Mouse (Mus musculus) lung, embryonic 16.5 days (tissue): ENCODE data around the gene Eno4. TPM values are rescaled to one million over a fixed set of nuclear protein-coding genes. Genes with fewer than 3 reads are reported as not detected.
A peak's percentile ranks its signal among the peaks of the same experiment; 100 is the strongest.
"Not testable (repeated sequence)": the region's sequence is repeated elsewhere in the genome, so short reads cannot be mapped to it uniquely, and the experiment has no call there.

Experiments used
- ATAC-seq: fragments of 200-750 bp; cut with Nextera tagmentation; 2 replicates; pipeline ENCODE4 v1.8.0; 2017; ENCODE audit warnings: low read depth, mild to moderate bottlenecking, moderate library complexity
- H3K27ac ChIP-seq: fragments of 300-500 bp; sonication (generic); 2 replicates; pipeline ENCODE4 v1.5.1; 2014; ENCODE audit warnings: mild to moderate bottlenecking, control low read depth, low read length
- H3K27me3 ChIP-seq: fragments of 300-500 bp; sonication (generic); 2 replicates; pipeline ENCODE4 v1.6.1; 2014; ENCODE audit warnings: low read depth, low read length, mixed read lengths; ENCODE audit not compliant: control insufficient read depth, insufficient read depth
- H3K36me3 ChIP-seq: fragments of 300-500 bp; sonication (generic); 2 replicates; pipeline ENCODE4 v1.6.1; 2014; ENCODE audit warnings: low read length; ENCODE audit not compliant: control insufficient read depth, insufficient read depth
- H3K4me1 ChIP-seq: fragments of 300-500 bp; sonication (generic); replicated peaks from 2 replicates; pipeline ENCODE4 v1.6.1; 2014; ENCODE audit warnings: low read length, mixed read lengths; ENCODE audit not compliant: control insufficient read depth, insufficient read depth
- H3K4me2 ChIP-seq: fragments of 300-500 bp; sonication (generic); 2 replicates; pipeline ENCODE4 v1.6.1; 2014; ENCODE audit warnings: low read depth, low read length, control low read depth
- H3K4me3 ChIP-seq: fragments of 300-500 bp; sonication (generic); 2 replicates; pipeline ENCODE4 v1.5.1; 2014; ENCODE audit warnings: mild to moderate bottlenecking, low read length, control low read depth
- H3K9ac ChIP-seq: fragments of 300-500 bp; sonication (generic); 2 replicates; pipeline ENCODE4 v1.6.1; 2014; ENCODE audit warnings: low read length, control low read depth
- H3K9me3 ChIP-seq: fragments of 300-500 bp; sonication (generic); 2 replicates; pipeline ENCODE4 v1.6.1; 2016; ENCODE audit warnings: low read length; ENCODE audit not compliant: control insufficient read depth
- WGBS: fragments of 180-500 bp; shearing (Covaris S2); extraction: QIAGEN DNeasy Blood & Tissue Kit; methylation state at CpG from one replicate; pipeline ENCODE4 v1.1.7; 2014; 5-methylcytosine and 5-hydroxymethylcytosine counted together
- polyA plus RNA-seq: library from polyadenylated mRNA; unstranded; fragments of >200 nt; fragmentation: Nextera tagmentation; extraction: Ambion mirVana; gene quantifications from 2 replicates; pipeline ENCODE4 v1.2.1, GENCODE M21; 2015

Gene Eno4
- 2.1 and 2.7 TPM in 2 replicates for polyA plus RNA-seq

DNA sequence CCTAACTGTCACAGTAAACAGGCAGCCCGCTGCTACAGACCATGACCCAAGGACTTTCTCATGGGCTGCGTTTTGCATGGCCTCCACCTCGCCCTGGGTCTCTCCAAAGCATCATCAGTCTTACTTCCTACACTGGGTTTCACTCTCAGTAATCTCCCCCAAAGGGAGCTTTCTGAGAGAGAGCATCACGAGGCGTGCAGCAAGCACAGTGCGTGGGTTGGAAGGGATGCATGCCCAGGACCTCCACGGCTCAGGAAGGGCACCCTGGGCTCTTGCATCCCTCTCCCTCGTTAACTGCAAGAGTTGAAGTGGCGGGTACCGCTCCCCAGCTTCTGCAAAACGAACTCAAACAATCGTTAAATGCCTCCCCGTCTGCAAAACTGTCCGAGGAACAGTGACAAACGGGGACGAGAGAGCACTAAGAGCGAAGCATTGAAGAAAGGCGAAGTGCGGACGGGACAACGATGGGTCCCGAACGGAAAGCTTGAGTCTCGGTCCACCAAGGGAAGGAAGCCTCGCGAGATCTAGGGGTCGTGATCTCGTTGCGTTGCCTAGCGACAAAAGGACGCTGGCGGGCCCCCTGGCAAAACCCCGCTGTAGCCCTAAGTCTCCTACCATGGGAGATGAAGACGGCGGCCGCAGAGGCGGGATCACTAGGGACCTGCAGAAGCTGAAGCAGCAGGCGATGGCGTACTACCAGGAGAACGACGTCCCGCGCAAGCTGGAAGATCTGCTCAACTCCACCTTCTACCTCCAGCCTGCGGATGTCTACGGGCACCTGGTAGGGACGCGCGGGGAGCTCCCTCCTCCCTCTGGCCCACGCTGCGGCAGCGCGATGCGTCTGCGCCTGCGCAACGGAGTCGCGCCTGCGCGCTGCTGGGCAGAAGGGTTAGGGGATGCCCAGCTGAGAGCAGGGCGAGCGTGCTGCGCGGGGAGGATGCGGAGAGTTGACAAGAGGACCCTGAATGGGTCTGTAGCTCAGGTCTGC is at the start of gene Eno4, which contains the start of gene Hspa12a:
Gene Eno4 (plus strand): TSS at position 585 of the 988 bp plus-strand sequence.
Gene Hspa12a (minus strand): TSS at position 814 of the 988 bp plus-strand sequence.
- H3K4me2 ChIP-seq, result peak within 1 kb of the TSS; percentile 90
- H3K4me3 ChIP-seq, result peak within 1 kb of the TSS; percentile 75
- no peaks in the 10 kb centered on the region for H3K27me3 ChIP-seq
- peak; percentile 98 for ATAC-seq
- H3K27ac ChIP-seq, result peak within 1 kb of the TSS; percentile 65
- no peaks in the 10 kb centered on the region for H3K9me3 ChIP-seq
- peaks cover 9% of the 10 kb centered on the region for H3K4me1 ChIP-seq
- H3K36me3 ChIP-seq, result no peaks in the 10 kb centered on the region
- H3K9ac ChIP-seq, result peak within 1 kb of the TSS; percentile 85
- under 1% methylated on average over 65 of the region's 65 CpGs for WGBS

DNA sequence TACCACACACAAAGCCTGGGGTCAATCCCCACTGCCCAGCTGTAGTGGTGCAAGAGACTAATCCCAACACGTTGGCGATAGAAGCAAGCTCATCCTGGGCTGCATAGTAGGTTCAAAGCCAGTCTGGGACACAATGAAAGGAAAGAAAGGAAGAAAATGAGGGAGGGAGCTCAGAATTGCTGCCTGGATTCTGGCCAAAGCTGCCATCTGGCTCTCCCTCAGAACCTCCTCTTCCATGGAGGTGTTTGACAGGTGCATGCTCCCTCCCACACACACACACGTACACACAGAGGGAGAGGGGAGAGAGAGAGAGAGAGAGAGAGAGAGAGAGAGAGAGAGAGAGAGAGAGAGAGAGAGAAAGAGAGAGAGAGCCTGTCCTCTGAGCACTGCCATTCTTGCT is 47.0 kb upstream of the Eno4 start:
- ATAC-seq, result no peak
- H3K9me3 ChIP-seq, result no peaks in the 10 kb centered on the region
- 85% methylated on average over 2 of the region's 3 CpGs for WGBS
- no peak overlapping the region for H3K27ac ChIP-seq
- no peak overlapping the region for H3K4me2 ChIP-seq
- no peak overlapping the region for H3K9ac ChIP-seq
- no peaks in the 10 kb centered on the region for H3K4me1 ChIP-seq
- no peaks in the 10 kb centered on the region for H3K36me3 ChIP-seq
- H3K4me3 ChIP-seq, result no peak overlapping the region
- H3K27me3 ChIP-seq, result no peaks in the 10 kb centered on the region

DNA sequence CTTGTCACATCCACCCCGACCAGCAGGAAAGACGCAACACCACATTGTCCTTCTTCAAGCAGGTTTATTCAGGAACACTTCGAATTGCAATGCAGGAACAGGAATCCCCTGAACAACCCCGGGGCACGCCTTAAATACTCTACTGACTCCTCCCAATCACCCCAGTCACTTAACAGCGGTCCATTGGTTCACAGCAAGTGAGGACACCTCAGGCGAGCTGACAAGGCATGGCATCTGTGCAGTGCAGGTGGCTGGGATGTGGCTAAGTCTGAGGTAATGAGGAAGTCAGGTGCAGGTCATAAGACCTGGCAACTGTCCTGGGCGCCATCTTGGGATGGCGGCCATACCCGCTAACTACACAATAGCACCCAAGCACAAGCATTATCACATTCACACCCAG is 42.8 kb upstream of the Eno4 start:
- not testable (repeated sequence) for H3K9me3 ChIP-seq, H3K27ac ChIP-seq, ATAC-seq, H3K36me3 ChIP-seq, H3K4me2 ChIP-seq, H3K27me3 ChIP-seq, H3K4me3 ChIP-seq, H3K9ac ChIP-seq, H3K4me1 ChIP-seq
- WGBS, result 86% methylated on average over 10 of the region's 10 CpGs

DNA sequence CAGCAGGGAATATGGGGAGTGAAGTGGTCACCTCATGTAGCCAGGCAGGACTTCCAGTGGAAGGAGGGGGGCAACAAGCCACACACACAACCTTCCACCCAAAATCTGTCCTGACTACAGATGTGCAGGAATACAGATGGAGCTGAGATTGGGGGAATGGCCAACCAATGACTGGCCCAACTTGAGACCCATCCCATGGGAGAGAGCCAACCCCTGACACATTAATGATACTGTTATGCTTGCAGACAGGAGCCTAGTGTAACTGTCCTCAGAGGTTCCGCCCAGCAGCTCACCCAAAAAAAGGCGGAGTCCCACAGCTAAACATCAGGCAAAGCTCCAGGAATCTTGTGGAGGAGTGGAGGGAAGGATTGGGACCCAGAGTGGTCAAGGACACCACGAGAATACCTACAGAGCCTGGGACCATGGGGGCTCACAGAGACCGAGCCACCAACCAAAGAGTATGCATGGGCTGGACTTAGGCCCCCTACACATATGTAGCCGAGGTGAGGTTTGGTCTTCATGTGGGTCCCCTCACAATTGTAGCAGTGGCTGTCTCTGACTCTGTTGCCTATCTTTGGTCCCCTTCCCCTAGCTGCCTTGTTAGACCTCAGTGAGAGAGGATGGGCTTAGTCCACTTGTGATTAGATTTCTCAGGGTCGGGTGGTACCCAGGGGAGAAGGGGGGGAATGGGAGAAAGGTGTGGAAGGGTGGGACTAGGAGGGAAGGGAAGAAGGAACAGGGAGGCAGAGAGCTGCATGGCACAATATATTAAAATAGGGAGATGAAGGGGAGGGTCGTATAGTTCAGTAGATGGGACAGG is 39.9 kb upstream of the Eno4 start:
- Histone ChIP-seq H3K27me3 (no peaks in the 10 kb centered on the region), H3K4me2 (peak overlapping the region; percentile 56), H3K36me3 (no peaks in the 10 kb centered on the region), H3K4me3 (peak overlapping the region; percentile 31), H3K4me1 (peaks cover 8% of the 10 kb centered on the region), H3K27ac (peak overlapping the region; percentile 31), H3K9me3 (no peaks in the 10 kb centered on the region), H3K9ac (no peak overlapping the region)
- peak; percentile 49; the same call in 1 of the 2 replicates for ATAC-seq
- 58% methylated on average over 7 of the region's 7 CpGs for WGBS

DNA sequence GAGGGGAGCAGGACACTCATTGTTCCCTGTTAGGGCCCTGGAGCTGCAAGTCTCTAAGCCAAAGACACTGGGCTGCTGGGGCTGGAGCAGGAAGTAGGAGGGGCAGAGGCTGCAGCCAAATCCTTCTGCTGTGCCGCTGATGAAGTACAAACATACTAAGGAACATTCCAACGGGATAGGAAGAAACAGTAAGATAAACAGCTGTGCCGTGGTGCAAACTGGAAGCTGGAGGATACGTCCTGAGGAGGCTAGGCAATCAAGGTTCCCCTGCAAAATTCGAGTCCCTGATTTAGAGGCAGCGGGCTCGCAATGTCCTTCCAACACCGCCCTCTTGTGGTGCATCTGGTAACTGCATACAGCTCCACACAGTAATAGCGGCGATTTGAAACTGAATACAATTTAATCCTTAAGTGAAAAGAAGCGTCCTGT is 39.3 kb upstream of the Eno4 start:
- H3K4me2 ChIP-seq, result peak overlapping the region; percentile 56
- H3K9ac ChIP-seq, result no peak overlapping the region
- peak overlapping the region; percentile 31 for H3K4me3 ChIP-seq
- H3K36me3 ChIP-seq, result no peaks in the 10 kb centered on the region
- no peaks in the 10 kb centered on the region for H3K27me3 ChIP-seq
- 0% methylated on average over 11 of the region's 11 CpGs for WGBS
- peaks cover 8% of the 10 kb centered on the region for H3K4me1 ChIP-seq
- H3K27ac ChIP-seq, result peak overlapping the region; percentile 31
- ATAC-seq, result peak; percentile 95
- H3K9me3 ChIP-seq, result no peaks in the 10 kb centered on the region

- no peaks in the 10 kb centered on the region for H3K36me3 ChIP-seq
- ATAC-seq, result no peak
- H3K27me3 ChIP-seq, result no peaks in the 10 kb centered on the region
- H3K4me2 ChIP-seq, result no peak overlapping the region
- H3K4me3 ChIP-seq, result no peak overlapping the region
- 46% methylated on average over 9 of the region's 9 CpGs for WGBS
- no peak overlapping the region for H3K27ac ChIP-seq
- H3K9ac ChIP-seq, result no peak overlapping the region
- H3K4me1 ChIP-seq, result peaks cover 16% of the 10 kb centered on the region
- no peaks in the 10 kb centered on the region for H3K9me3 ChIP-seq
Measured at GRCm38 (mm10) chr19:58906685-58907084, 36.5 kb upstream of the Eno4 start.

DNA sequence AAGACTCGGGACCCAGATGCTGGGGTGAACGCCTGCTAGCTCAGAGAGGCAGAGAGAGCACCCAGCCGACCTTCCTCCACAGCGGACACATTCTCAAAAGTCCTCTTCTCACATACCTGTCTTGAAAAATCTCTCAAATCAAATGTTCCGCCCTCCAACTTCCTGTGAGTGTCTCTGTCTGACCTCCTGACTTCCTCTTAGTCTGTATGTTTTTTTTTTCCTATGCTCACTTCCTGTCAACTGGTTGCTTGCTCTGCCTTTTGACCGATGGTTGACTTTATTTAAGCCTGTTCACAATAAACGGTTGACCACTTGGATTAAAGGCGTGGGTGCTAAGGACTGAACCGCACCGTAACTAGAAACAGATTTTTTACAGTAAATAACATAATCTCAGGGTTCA is 35.2 kb upstream of the Eno4 start:
- Histone ChIP-seq H3K4me3 (no peak overlapping the region), H3K4me1 (peaks cover 17% of the 10 kb centered on the region), H3K27ac (no peak overlapping the region), H3K9me3 (no peaks in the 10 kb centered on the region), H3K9ac (no peak overlapping the region), H3K4me2 (no peak overlapping the region), H3K27me3 (no peaks in the 10 kb centered on the region), H3K36me3 (no peaks in the 10 kb centered on the region)
- ATAC-seq, result no peak
- 49% methylated on average over 10 of the region's 10 CpGs for WGBS

DNA sequence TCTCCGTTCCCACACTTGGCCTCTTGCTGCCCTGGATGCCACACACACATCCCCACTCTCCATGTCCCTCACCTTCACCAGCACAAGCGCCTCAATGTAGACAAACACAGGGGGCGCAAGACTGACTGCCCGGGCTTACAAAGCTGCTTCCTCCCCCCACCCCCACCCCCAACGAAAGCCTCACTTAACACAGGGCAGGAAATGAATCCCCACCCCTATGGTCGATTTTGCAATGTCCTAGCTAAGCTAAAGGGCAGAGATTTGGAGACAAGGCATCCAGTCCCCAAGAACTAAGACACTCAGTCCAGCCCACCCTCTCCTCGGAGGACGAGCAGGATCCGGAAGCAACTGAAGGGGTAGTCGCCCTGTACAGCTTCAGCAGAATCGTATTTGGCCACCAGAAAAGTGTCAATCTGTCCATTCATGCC is 32.3 kb upstream of the Eno4 start:
- no peaks in the 10 kb centered on the region for H3K36me3 ChIP-seq
- peak overlapping the region; percentile 58 for H3K9ac ChIP-seq
- peaks cover 10% of the 10 kb centered on the region; the same call in 1 of the 2 replicates for H3K4me1 ChIP-seq
- H3K27me3 ChIP-seq, result no peaks in the 10 kb centered on the region
- H3K27ac ChIP-seq, result no peak overlapping the region
- under 1% methylated on average over 11 of the region's 11 CpGs for WGBS
- ATAC-seq, result peak; percentile 74
- H3K9me3 ChIP-seq, result no peaks in the 10 kb centered on the region
- H3K4me3 ChIP-seq, result peak overlapping the region; percentile 53
- H3K4me2 ChIP-seq, result peak overlapping the region; percentile 68

- Histone ChIP-seq H3K27me3 (no peaks in the 10 kb centered on the region), H3K9me3 (no peaks in the 10 kb centered on the region), H3K4me2 (peak overlapping the region; percentile 68), H3K27ac (no peak overlapping the region), H3K36me3 (no peaks in the 10 kb centered on the region), H3K4me1 (peaks cover 10% of the 10 kb centered on the region; the same call in 1 of the 2 replicates), H3K4me3 (peak overlapping the region; percentile 53), H3K9ac (peak overlapping the region; percentile 58)
- WGBS, result 12% methylated on average over 9 of the region's 9 CpGs
- peak; percentile 77 for ATAC-seq
Measured at GRCm38 (mm10) chr19:58911386-58911785, 31.8 kb upstream of the Eno4 start.
